Mouse (Mus musculus): ENCODE results near the gene C77080. TPM values are rescaled to one million over a fixed set of nuclear protein-coding genes. Genes with fewer than 3 reads are reported as not detected.
A peak's percentile ranks its signal among the peaks of the same experiment; 100 is the strongest.

The C77080 gene
- polyA plus RNA-seq, 1 experiment from 2014 or later: 0.47 TPM

DNA sequence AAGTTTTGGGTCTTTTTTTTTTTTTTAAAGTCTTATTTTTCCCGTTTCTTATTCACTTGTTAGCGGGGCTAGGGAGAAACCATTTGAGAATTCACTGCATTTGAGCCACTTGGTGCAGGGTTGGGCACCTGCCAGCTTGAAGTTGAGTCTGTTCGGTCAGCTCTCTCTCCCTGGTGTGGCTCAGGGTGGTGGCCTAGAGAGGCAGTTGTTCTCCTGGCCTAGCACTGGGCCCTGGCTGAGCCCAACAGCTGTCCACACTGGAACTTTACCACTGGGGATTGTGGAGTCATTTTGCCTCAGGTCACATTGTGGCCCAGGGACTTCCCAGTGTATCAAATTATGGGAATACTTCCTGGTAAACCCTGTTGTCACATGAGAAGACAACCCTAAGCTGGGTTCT is 26.9 kb upstream of the C77080 start:
- DNase-seq (no peak), ATAC-seq (ENCODE audit: low read depth) (no peak)
- 52% methylated on average over 3 of the region's 3 CpGs for WGBS (ENCODE audit: insufficient replicate concordance)
- Histone ChIP-seq H3K4me2 (peak overlapping the region; percentile 82), H3K4me1 (replicated peaks) (peaks cover 19% of the 10 kb centered on the region), H3K36me3 (no peaks in the 10 kb centered on the region), H3K9me3 (replicated peaks) (no peaks in the 10 kb centered on the region), H3K9ac (no peak overlapping the region), H3K27ac (no peak overlapping the region), H3K27me3 (peaks cover 50% of the 10 kb centered on the region), H3K4me3 (replicated peaks) (peak overlapping the region; percentile 57)

DNA sequence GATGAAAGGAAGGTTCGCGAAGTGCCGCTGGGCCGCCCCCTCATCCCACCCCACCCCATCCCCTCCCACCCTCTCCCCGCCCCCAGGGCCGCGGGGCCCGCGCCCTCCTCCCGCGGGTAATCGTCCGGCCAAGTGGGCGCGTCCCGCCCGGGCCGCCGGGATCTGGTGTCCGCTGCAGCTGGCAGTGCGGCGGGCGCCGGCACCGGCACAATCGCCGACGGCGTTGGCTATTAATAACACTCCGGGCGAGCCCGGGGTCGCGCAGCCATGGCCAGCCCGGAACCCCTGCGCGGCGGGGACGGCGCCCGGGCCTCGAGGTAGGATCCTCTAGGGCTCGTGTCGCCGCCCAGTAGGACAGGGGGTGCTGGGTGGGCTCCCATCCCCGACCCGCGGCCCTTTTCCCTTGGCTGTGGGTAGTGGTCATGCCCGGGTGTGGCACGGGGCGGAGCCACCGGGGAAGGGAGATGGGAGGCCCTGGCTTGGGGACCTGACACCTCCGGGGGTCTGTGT is 26.3 kb upstream of the C77080 start, which contains the start of gene Sync:
TSS of gene Sync (plus strand) at position 146 of the 510 bp plus-strand sequence.
- peak within 1 kb of the TSS; percentile 82 for H3K4me2 ChIP-seq
- WGBS (ENCODE audit: insufficient replicate concordance): 1% methylated on average over 40 of the region's 53 CpGs
- no peaks in the 10 kb centered on the region for H3K9me3 ChIP-seq (replicated peaks)
- ATAC-seq (ENCODE audit: low read depth): peak; percentile 48; the same call in 1 of the 2 replicates
- no peak within 1 kb of the TSS for H3K27ac ChIP-seq
- peaks cover 14% of the 10 kb centered on the region for H3K4me1 ChIP-seq (replicated peaks)
- H3K9ac ChIP-seq: peak within 1 kb of the TSS; percentile 59
- H3K4me3 ChIP-seq (replicated peaks): peak within 1 kb of the TSS; percentile 57
- H3K27me3 ChIP-seq: peaks cover 54% of the 10 kb centered on the region
- H3K36me3 ChIP-seq: no peaks in the 10 kb centered on the region
- no peak for DNase-seq

DNA sequence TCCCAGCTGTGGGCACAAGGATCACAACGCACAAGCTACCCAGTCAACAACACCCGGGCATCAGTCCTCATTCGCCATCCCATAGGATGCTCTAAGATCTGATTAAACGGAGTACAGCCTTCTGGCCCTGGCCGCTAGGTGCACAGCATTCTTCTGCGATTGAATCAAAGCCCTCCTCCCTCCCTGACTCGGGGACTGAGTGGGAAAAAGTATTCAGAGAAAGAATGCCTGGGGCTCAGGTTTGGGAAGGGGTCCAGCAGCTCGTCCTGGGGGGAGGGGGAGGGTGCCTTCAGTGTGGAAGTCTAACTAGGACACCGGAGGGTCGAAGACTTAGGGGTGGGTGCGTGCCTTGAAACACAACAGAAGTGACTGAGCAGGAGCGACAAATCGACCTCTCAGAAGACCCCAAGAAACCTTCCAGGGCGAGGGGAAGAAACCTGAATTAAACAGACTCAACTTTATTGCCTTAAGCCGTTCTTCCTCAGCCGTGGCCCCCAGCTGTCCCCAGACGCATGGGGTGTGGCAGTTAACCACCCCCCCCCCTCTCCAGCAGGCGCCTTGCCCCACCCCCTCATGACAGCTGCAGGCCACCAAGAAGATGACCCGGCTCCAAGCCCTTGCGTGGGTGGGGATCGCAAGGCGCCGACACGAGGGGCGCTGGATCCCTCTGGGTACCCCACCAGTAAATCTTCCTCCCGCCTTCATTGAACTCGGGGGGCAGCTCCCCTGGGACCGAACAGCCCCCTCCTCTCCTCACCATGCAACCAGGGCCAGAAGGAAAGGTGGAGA is 25.7 kb upstream of the C77080 start:
- peak overlapping the region; percentile 82 for H3K4me2 ChIP-seq
- ATAC-seq (ENCODE audit: low read depth) (no peak), DNase-seq (no peak)
- H3K4me1 ChIP-seq (replicated peaks): peaks cover 14% of the 10 kb centered on the region
- peak overlapping the region; percentile 57 for H3K4me3 ChIP-seq (replicated peaks)
- no peaks in the 10 kb centered on the region for H3K36me3 ChIP-seq
- peaks cover 59% of the 10 kb centered on the region for H3K27me3 ChIP-seq
- 6% methylated on average over 27 of the region's 28 CpGs for WGBS (ENCODE audit: insufficient replicate concordance)
- H3K9me3 ChIP-seq (replicated peaks): no peaks in the 10 kb centered on the region
- H3K9ac ChIP-seq: peak overlapping the region; percentile 59
- H3K27ac ChIP-seq: no peak overlapping the region

DNA sequence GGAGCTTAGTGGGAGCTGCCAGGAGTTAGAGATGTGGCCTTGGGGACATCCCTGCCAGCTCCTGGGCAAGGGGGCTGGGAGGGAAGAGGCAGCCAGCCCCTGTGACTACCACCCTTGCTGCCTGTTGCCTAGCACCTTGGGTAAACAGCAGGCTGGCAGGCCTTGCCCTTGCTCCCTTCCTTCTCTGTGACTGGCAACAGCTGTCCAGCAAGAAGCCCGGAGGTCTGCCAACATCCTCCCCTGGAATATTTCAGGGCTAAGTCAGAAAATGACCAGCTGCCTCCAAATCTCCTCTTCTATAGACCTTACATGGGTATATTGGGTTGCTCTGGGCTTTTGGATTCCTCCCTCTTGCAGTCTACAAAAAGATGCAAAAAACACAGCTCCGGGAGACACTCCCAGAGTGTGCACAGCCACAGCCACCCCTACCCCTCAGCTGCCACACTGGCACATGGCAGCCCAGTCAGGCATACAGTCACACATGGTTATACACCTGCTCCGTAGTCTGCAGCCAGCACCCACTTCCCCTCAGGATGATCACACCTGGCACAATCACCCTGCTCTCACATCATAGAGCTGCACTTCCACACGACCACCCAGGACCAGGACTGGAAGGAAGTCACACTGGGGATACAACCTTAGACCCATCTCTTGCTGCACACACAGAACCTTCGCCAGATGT is 24.9 kb upstream of the C77080 start:
- Histone ChIP-seq H3K27me3 (peaks cover 59% of the 10 kb centered on the region), H3K9me3 (replicated peaks) (no peaks in the 10 kb centered on the region), H3K36me3 (no peaks in the 10 kb centered on the region), H3K27ac (no peak overlapping the region), H3K4me1 (replicated peaks) (peaks cover 14% of the 10 kb centered on the region), H3K4me2 (peak overlapping the region; percentile 82; the same call in 1 of the 2 replicates), H3K4me3 (replicated peaks) (no peak overlapping the region), H3K9ac (no peak overlapping the region)
- WGBS (ENCODE audit: insufficient replicate concordance): 59% methylated on average over 5 of the region's 5 CpGs
- ATAC-seq (ENCODE audit: low read depth): no peak
- DNase-seq: no peak

DNA sequence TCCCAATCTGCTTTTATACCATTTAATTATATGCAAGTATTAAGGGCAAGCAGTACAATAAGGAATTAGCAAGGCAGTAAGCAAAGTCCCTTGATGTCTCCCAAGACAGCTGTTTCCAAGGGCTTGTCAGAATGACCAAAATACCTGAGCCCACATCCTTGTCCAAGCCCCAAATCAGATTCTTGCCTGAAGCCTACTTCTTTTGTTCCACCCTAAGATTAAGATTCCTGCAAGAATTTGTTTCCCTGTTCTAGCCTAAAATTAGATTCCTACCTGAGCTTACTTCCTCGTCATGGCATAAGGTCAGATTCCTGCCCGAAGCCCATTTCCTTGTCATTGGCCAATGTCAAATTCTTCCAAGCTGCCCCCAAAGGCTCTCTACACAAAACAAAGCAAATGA is 23.5 kb upstream of the C77080 start:
- Histone ChIP-seq H3K27ac (no peak overlapping the region), H3K4me1 (replicated peaks) (peaks cover 14% of the 10 kb centered on the region), H3K9ac (no peak overlapping the region), H3K9me3 (replicated peaks) (no peaks in the 10 kb centered on the region), H3K4me2 (no peak overlapping the region), H3K4me3 (replicated peaks) (no peak overlapping the region), H3K36me3 (no peaks in the 10 kb centered on the region), H3K27me3 (peaks cover 61% of the 10 kb centered on the region)
- no peak for DNase-seq
- WGBS (ENCODE audit: insufficient replicate concordance): 63% methylated on average over 2 of the region's 2 CpGs
- ATAC-seq (ENCODE audit: low read depth): no peak

DNA sequence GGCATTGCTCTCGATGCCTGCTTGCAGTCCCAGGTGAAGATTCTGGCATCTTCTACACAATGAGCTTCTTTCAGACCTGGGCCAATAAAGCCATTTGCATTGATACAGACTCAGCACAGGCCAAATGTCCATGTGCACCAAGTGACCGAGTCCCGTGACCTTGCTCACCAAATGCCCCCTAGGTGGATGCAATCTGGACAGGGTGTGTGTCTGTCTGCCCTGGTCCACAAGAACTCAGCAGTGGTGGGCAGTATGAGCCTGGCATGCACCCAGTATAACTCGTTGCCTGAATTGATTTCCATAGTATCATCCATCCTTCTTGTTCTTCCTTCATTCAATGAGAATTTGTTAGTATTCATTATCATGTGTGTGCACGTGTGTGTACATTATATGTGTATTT is 22.0 kb upstream of the C77080 start:
- 71% methylated on average over 5 of the region's 5 CpGs for WGBS (ENCODE audit: insufficient replicate concordance)
- Histone ChIP-seq H3K9ac (no peak overlapping the region), H3K27ac (no peak overlapping the region), H3K36me3 (no peaks in the 10 kb centered on the region), H3K4me1 (replicated peaks) (peaks cover 14% of the 10 kb centered on the region), H3K9me3 (replicated peaks) (no peaks in the 10 kb centered on the region), H3K27me3 (peaks cover 52% of the 10 kb centered on the region), H3K4me3 (replicated peaks) (no peak overlapping the region), H3K4me2 (no peak overlapping the region)
- no peak for DNase-seq
- no peak for ATAC-seq (ENCODE audit: low read depth)

DNA sequence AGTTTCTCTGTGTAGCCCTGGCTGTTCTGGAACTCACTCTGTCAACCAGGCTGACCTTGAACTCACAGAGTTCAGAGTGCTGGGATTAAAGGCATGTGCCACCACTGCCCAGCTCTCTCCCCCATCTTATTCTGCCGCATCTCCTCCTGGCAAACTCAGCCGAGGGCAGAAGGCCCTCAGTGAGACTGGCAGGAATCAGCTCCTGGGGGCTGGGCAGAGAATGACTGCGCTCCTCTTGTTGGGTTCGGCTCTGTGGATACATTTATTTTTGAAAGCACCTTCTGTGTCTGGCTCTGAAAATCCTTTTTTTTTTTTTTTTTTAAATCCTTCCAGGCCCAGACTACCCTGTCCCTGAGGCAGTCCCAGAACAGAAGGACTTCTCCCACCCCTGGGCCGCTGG is 21.6 kb upstream of the C77080 start:
- H3K36me3 ChIP-seq: no peaks in the 10 kb centered on the region
- DNase-seq (no peak), ATAC-seq (ENCODE audit: low read depth) (no peak)
- peaks cover 13% of the 10 kb centered on the region for H3K4me1 ChIP-seq (replicated peaks)
- H3K9me3 ChIP-seq (replicated peaks): no peaks in the 10 kb centered on the region
- no peak overlapping the region for H3K27ac ChIP-seq
- peaks cover 52% of the 10 kb centered on the region for H3K27me3 ChIP-seq
- 60% methylated on average over 5 of the region's 5 CpGs for WGBS (ENCODE audit: insufficient replicate concordance)
- no peak overlapping the region for H3K9ac ChIP-seq
- no peak overlapping the region for H3K4me2 ChIP-seq
- no peak overlapping the region for H3K4me3 ChIP-seq (replicated peaks)

DNA sequence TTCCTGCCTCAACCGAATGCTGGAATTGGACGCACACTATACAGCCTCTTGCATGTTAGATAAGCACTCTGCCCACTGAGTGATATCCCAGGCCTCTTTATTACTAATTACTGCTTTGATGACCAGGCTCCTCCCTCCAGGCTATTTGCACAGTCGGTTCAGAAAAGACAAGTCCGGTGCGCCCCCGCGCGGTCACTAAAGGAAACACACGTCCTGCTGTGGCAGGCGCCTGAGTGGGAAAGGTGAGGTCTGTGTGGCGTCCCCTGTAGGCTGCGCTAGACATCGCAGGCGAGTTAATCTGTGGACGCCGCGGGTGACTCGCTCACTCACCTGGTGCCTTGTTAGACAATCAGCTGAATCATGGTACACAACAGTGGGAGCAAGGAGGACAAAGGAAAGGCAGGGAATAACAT is 15.3 kb upstream of the C77080 start:
- no peaks in the 10 kb centered on the region for H3K9me3 ChIP-seq (replicated peaks)
- peak; percentile 81 for ATAC-seq (ENCODE audit: low read depth)
- no peaks in the 10 kb centered on the region for H3K36me3 ChIP-seq
- H3K27ac ChIP-seq: no peak overlapping the region
- H3K4me1 ChIP-seq (replicated peaks): peaks cover 20% of the 10 kb centered on the region
- H3K4me2 ChIP-seq: 0 out of 2 replicates have a peak overlapping the region, but pooled peaks have one; percentile 10
- DNase-seq: peak; percentile 92
- H3K4me3 ChIP-seq (replicated peaks): no peak overlapping the region
- peaks cover 14% of the 10 kb centered on the region; the same call in 1 of the 2 replicates for H3K27me3 ChIP-seq
- H3K9ac ChIP-seq: no peak overlapping the region
- under 1% methylated on average over 18 of the region's 18 CpGs for WGBS (ENCODE audit: insufficient replicate concordance)

DNA sequence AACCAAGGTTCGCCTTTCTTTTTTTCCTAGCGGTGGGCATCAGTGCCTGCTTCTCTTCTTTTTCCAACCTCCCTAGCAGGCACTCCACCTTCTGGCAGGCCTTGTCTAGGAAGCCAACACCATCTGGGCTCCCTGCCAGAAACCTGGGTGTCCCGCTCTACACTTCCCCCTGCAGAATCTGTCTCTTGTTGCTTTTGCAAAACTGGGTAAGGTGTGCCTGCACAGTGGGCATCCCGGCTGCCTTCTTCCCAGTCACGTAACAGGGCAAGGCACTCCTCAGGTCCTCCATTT is 11.5 kb upstream of the C77080 start:
- Histone ChIP-seq H3K4me2 (no peak overlapping the region), H3K4me3 (replicated peaks) (no peak overlapping the region), H3K27me3 (peaks cover 4% of the 10 kb centered on the region; the same call in 1 of the 2 replicates), H3K9ac (no peak overlapping the region), H3K36me3 (no peaks in the 10 kb centered on the region), H3K4me1 (replicated peaks) (peaks cover 21% of the 10 kb centered on the region), H3K9me3 (replicated peaks) (no peaks in the 10 kb centered on the region), H3K27ac (no peak overlapping the region)
- ATAC-seq (ENCODE audit: low read depth) (no peak), DNase-seq (no peak)
- 61% methylated on average over 5 of the region's 5 CpGs for WGBS (ENCODE audit: insufficient replicate concordance)

DNA sequence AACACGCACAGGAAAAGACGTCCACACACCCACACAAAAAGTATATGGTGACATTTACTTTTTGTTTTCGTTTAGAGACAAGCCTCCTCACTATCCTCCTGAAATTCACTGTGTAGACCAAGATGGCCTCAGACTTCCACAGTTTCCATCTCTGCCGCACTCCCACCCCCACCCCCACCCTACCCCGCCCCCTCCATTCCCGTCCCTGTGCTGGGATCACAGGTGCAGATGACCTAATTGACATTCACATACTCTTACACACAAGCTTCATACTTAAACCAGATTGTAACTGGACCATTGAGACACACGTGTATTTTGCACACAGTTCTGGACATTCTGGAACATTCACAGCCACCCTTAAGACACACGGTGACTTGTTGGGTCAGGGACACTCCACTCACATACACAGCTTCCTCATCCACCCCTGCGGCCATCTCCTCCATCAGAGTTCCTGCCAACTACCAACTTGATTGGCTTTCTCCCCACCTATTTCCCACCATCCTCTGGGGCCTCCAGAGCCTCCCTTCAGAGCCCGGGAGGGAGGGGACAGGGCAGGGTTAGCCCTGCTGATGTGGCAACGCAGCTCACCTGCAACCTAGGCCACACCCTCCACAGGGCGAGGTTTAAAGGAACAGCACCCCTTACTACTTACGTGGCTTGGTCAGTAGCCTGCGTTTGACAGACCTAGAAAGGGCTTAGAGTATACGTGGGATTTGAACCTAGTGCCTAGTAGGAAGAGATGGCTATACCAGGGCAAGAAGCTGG is 11.0 kb upstream of the C77080 start:
- Histone ChIP-seq H3K27ac (no peak overlapping the region), H3K9ac (no peak overlapping the region), H3K4me2 (0 out of 2 replicates have a peak overlapping the region, but pooled peaks have one; percentile 10), H3K4me3 (replicated peaks) (no peak overlapping the region), H3K27me3 (peaks cover 4% of the 10 kb centered on the region; the same call in 1 of the 2 replicates), H3K9me3 (replicated peaks) (no peaks in the 10 kb centered on the region), H3K4me1 (replicated peaks) (peaks cover 25% of the 10 kb centered on the region), H3K36me3 (no peaks in the 10 kb centered on the region)
- DNase-seq (no peak), ATAC-seq (ENCODE audit: low read depth) (peak; percentile 49; the same call in 1 of the 2 replicates)
- 28% methylated on average over 15 of the region's 15 CpGs for WGBS (ENCODE audit: insufficient replicate concordance)

DNA sequence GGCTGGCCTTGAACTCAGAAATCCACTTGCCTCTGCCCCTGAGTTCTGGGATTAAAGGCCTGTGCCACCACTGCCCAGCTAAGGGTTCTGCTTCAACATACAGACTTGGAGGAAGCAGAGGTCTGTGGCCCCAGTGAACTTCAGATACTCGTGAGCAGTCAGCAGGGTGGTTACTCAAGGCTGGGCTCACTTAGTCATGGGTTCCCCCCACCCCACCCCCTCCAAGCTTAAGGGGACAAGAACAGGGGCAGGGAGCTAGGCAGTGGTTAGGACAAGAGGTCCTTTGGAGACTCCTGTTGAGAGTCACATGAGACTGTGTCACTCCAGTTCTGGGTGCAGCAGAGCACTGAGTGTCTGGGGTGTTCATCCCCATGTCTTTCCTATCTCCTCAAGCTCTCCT is 7.5 kb upstream of the C77080 start:
- Histone ChIP-seq H3K9ac (no peak overlapping the region), H3K4me2 (no peak overlapping the region), H3K36me3 (no peaks in the 10 kb centered on the region), H3K27ac (no peak overlapping the region), H3K27me3 (no peaks in the 10 kb centered on the region; the same call in 1 of the 2 replicates), H3K9me3 (replicated peaks) (no peaks in the 10 kb centered on the region), H3K4me3 (replicated peaks) (no peak overlapping the region), H3K4me1 (replicated peaks) (peaks cover 25% of the 10 kb centered on the region)
- no peak for ATAC-seq (ENCODE audit: low read depth)
- DNase-seq: no peak
- 30% methylated on average over 1 of the region's 1 CpGs for WGBS (ENCODE audit: insufficient replicate concordance)
